Mouse (Mus musculus): ENCODE data around the gene Gpr153.

DNA sequence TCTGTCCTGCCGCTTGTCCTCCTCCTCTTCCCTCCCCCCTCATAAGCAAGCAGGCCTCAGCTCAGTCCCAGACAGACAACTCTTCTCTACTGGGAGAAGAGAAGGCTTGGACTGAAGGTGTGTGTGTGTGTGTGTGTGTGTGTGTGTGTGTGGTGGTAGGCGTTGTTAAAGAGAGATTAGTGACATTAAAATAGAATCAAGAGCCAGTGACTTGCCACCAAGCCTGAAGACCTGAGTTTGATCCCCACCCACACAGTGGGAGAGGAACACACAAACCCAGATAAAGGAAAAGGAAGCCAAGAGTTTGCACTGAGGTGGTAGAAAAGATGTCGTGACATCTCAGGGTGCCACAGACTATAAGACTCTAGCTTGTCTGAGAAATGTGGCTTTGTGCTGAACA is 26.8 kb upstream of the Gpr153 start:
- TF ChIP-seq HCFC1 (IDR thresholded peaks at IDR 0.05; ENCODE audit: borderline replicate concordance, insufficient read depth, low read length) = no peak
- TF ChIP-seq MAFK (IDR thresholded peaks at IDR 0.05; ENCODE audit: insufficient read depth, low read depth, low read length) = no peak
- no peak for TF ChIP-seq ZC3H11A (IDR thresholded peaks at IDR 0.05; ENCODE audit: borderline replicate concordance, low read depth, low read length)
- TF ChIP-seq CHD2 (IDR thresholded peaks at IDR 0.05; ENCODE audit: low read depth, low read length) = no peak
- no peak for TF ChIP-seq ZNF384 (IDR thresholded peaks at IDR 0.05; ENCODE audit: low read depth, low read length)
